Mouse (Mus musculus): ENCODE results near the gene Tmem140.

Gene Tmem140

GRCm38 (mm10) chr6:34862791-34863403 lies at the start of gene Tmem140:
Gene Tmem140 (plus strand): TSS chr6:34863146.
- no peak for DNase-seq (ENCODE audit: low read depth, low spot score)

- DNase-seq (ENCODE audit: low read depth, low spot score) = no peak
Measured at GRCm38 (mm10) chr6:34824406-34824805, 38.5 kb upstream of the Tmem140 start.

GRCm38 (mm10) chr6:34832352-34832751 lies 30.6 kb upstream of the Tmem140 start:
- no peak for DNase-seq (ENCODE audit: low read depth, low spot score)

- no peak for DNase-seq (ENCODE audit: low read depth, low spot score)
Measured at GRCm38 (mm10) chr6:34861546-34862053, 1.3 kb upstream of the Tmem140 start.

GRCm38 (mm10) chr6:34862381-34862780 lies 565 bp upstream of the Tmem140 start:
- no peak for DNase-seq (ENCODE audit: low read depth, low spot score)

GRCm38 (mm10) chr6:34863786-34864514 lies 1.0 kb downstream of the Tmem140 start:
- DNase-seq (ENCODE audit: low read depth, low spot score) = no peak

GRCm38 (mm10) chr6:34865213-34865612 lies 2.3 kb downstream of the Tmem140 start:
- DNase-seq (ENCODE audit: low read depth, low spot score) = no peak

GRCm38 (mm10) chr6:34865711-34866593 lies 3.0 kb downstream of the Tmem140 start:
- no peak for DNase-seq (ENCODE audit: low read depth, low spot score)

GRCm38 (mm10) chr6:34866786-34867185 lies 3.8 kb downstream of the Tmem140 start:
- peak; percentile 89 for DNase-seq (ENCODE audit: low read depth, low spot score)

- no peak for DNase-seq (ENCODE audit: low read depth, low spot score)
Measured at GRCm38 (mm10) chr6:34867301-34867994, 4.5 kb downstream of the Tmem140 start.

GRCm38 (mm10) chr6:34867995-34868350 lies 5.0 kb downstream of the Tmem140 start:
- DNase-seq (ENCODE audit: low read depth, low spot score) = no peak

- DNase-seq (ENCODE audit: low read depth, low spot score) = no peak
Measured at GRCm38 (mm10) chr6:34868507-34869217, 5.7 kb downstream of the Tmem140 start.

GRCm38 (mm10) chr6:34869225-34869915 lies 6.4 kb downstream of the Tmem140 start:
- no peak for DNase-seq (ENCODE audit: low read depth, low spot score)

- DNase-seq (ENCODE audit: low read depth, low spot score) = no peak
Measured at GRCm38 (mm10) chr6:34870136-34870535, 7.2 kb downstream of the Tmem140 start.

GRCm38 (mm10) chr6:34870724-34871123 lies 7.8 kb downstream of the Tmem140 start:
- no peak for DNase-seq (ENCODE audit: low read depth, low spot score)

GRCm38 (mm10) chr6:34871929-34872328 lies 9.0 kb downstream of the Tmem140 start:
- DNase-seq (ENCODE audit: low read depth, low spot score) = no peak

GRCm38 (mm10) chr6:34872871-34873270 lies 9.9 kb downstream of the Tmem140 start:
- no peak for DNase-seq (ENCODE audit: low read depth, low spot score)

- DNase-seq (ENCODE audit: low read depth, low spot score) = no peak
Measured at GRCm38 (mm10) chr6:34874101-34874921, 11.4 kb downstream of the Tmem140 start.

- no peak for DNase-seq (ENCODE audit: low read depth, low spot score)
Measured at GRCm38 (mm10) chr6:34875268-34875761, 12.4 kb downstream of the Tmem140 start.
